Mouse (Mus musculus) olfactory bulb, adult 2 months (tissue): Measurements from ENCODE around the gene Nrp2.

Source experiments
- CTCF ChIP-seq: fragments of 200-500 bp; IDR thresholded peaks from 2 replicates; pipeline ENCODE4 v1.5.1; 2012; ENCODE audit warnings: low read depth, mild to moderate bottlenecking, low read length, moderate library complexity; ENCODE audit not compliant: insufficient read depth
- POLR2A ChIP-seq: fragments of 200-500 bp; IDR thresholded peaks from 2 replicates; pipeline ENCODE4 v1.6.1; 2012; ENCODE audit warnings: mild to moderate bottlenecking, low read depth, low read length, moderate library complexity; ENCODE audit not compliant: insufficient read depth

DNA sequence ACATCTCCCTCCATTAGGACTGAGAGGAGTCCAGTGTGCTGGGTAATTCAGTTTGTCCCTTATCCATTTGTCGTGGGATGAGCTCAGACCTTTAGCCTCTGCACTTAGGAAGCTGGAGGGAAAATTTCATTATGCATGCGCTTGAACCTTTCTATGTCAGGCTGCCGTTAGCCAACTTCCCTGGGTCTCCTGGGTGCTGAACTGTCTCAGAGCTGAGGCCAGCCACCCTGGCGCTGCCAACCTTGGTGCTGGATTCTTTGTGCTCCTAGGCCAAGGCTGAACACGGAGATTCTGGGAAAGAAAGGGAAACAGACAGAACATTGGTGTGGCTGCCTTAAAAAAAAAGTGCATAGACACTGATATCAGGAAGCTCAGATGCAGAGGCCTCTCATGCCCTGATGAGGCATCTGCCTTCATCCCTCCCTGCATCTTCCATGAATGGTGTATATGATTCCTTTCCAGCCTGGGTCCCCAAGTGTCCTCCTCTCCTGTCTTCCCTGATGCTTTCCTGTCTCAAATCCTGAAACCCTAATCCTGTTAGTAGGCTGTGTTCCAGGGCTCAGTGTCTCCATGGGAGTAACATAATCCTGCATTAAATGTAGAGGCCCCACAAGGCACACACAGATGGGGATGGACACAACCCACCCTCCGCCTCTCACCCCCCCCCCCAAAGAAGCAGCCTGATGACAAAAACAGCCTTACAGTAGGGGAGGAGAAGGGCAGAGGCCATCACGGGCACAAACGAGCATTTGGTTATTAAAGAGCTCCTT, 51.2 kb downstream of the Nrp2 start:
- TF ChIP-seq CTCF (no peak), POLR2A (no peak)
